Comparison of ENCODE assay signal across 10 mouse cellular contexts in genomic region chr9:89208939-89209338, GRCm38 (mm10). TPM values are rescaled to one million over a fixed set of nuclear protein-coding genes. Genes with fewer than 3 reads are reported as not detected.
"Had no signal": no experiment of that assay in that cellular context is flagged by ENCODE, and none has a peak within 500 bp of the region (broad histone marks: within the 10 kb centered on the region; RNA-seq: fewer than 3 reads in every experiment).

No protein-coding gene starts in this region.

RNA-seq across cellular contexts. Expression of gene Gm29094, which starts 9.8 kb away (rescaled TPM):
- polyA plus RNA-seq: heart, embryonic 10.5 days; heart, embryonic 12.5 days; heart, embryonic 14.5 days; hindbrain, embryonic 12.5 days; hindbrain, embryonic 14.5 days; kidney, embryonic 14.5 days; limb, embryonic 10.5 days; limb, embryonic 12.5 days; liver, embryonic 11.5 days; liver, embryonic 13.5 days had no signal

RNA-seq across cellular contexts. Expression of gene Bcl2a1b, which starts 9.9 kb away (rescaled TPM):
- polyA plus RNA-seq: heart, embryonic 10.5 days; hindbrain, embryonic 12.5 days had no signal
